Mouse (Mus musculus): ENCODE measurements around the gene Grip2.

Gene Grip2

DNA sequence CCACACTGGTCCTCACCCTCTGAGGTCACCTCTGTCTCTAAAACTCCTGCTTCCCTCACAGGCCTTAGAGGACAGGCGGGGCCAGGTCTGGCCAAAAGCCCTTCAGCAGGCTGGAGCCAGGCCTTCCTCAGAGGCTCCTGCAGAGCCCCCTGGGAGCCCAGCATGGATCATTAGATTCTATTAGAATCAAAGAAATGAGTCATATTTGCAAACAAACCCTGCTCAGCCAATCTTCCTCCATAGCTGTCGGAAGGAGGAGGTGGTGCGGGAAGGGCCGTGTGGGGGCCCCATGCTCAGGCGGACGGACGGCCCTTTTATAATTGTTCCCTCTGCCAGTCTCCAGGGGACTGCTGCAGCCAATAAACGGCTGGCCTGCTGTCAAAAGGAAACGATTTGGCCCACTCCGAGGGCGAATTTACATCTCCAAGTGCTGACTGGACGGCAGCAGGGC lies 97.3 kb downstream of the Grip2 start:
- no peak for DNase-seq (ENCODE audit: low read depth, low spot score)

DNA sequence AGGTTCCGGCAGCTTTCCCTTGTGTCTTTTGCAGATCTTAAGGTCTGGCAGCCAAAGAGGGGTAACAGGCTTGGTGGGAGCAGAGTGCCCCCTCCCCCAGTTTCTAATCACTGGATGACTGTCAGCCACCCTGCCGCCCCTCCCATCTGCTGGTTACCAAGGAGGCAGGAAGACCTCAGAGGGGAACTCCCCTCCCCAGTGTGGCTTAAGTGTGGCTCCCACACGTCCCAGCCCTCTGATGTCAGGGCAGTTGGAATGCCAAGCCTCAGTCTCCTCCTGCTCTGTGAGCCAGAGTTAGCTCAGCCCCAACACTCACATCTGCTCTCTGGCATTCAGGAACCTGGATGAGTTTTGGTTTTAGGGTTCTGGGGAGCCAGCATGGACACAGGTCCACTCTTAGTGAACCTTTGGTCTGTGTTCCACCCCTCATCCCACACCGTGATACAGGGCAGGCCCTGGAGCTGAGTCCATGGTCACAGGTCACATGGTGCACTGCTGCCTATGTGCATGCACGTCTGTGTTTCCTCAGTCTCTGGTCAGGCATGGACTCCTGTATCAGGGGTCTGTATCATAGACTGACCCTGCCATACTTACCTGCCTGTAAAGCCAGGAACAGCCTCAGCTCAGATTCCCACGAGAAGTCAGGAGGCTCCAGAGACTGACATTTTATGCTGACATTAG lies 98.0 kb downstream of the Grip2 start:
- no peak for DNase-seq (ENCODE audit: low read depth, low spot score)

DNA sequence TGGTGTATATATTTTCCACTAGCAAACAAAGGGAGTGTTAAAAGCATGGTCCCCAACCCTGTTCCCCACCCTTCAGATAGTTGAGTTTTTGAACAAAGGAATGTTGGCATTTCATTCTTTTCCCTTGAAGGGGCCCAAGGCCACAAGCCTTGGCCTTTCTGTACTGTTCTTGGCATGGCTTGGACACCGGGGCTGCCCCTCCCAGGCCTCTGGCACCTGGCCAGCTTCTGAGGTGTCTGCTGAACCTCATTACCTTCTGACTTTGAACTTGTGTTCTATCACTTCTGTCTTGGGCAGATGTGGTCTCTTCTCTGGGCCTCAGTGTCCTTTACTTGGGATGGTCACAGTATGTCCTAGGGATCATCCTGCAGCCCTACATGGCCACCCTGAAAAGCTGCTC lies 99.7 kb downstream of the Grip2 start:
- DNase-seq (ENCODE audit: low read depth, low spot score), result no peak

- no peak for DNase-seq (ENCODE audit: low read depth, low spot score)
Measured at GRCm38 (mm10) chr6:91721215-91721701, 105.8 kb downstream of the Grip2 start.

GRCm38 (mm10) chr6:91720588-91721214 lies 106.3 kb downstream of the Grip2 start:
- DNase-seq (ENCODE audit: low read depth, low spot score), result no peak

GRCm38 (mm10) chr6:91719865-91720533 lies 107.1 kb downstream of the Grip2 start:
- peak; percentile 40 for DNase-seq (ENCODE audit: low read depth, low spot score)

DNA sequence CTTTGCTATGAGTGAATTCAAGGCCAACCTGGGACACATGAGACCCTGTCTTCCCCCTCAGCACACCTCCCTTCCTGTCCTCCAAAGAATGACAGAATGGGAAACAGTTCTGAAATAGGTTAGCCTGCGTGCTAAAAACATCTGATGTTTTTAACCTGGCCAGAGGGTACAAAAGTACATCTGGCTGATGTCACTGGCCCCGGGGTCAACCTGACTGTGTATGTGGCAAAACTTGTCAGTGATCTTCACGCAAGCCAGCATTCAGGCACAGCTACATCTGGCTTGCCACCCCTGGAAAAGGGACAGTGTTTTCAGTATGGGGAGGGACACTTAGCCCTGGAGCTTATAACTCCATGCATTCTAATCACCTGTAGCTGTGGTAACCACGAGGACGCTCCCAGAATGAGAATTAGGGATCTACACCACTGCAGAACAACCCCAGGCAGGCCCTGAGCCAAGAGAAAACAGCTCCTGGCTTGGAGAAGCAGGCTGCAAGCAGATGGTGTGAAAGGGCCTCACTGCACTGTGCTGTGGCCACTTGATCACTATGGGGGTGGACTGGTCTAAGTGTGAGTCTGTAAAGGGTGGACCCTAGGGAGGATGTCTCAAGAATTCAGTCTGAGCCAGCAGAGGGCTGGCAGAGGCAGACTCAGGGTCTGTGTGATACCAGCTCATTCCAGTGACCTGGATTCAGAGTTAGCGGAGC lies 107.9 kb downstream of the Grip2 start:
- DNase-seq (ENCODE audit: low read depth, low spot score), result no peak

- DNase-seq (ENCODE audit: low read depth, low spot score), result no peak
Measured at GRCm38 (mm10) chr6:91718603-91719002, 108.4 kb downstream of the Grip2 start.

DNA sequence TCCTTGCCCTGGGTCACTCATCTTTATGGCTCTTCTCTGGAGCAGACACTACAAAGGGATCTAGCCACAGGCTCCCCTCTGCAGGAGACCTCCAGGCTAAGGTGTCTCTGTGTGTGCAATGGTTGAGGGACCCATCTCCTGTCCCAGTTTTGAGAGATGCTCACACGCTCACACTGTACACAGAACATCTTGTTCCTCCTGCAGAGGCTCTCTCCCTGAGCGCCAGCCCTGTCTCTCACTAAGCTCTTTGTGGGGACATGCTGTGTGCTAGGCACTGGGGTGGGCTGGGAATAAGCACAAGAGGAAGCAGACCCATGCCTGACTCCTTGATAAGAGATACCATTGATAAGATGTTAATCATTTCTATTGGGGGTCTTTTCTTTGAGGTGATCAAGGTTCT lies 109.0 kb downstream of the Grip2 start:
- no peak for DNase-seq (ENCODE audit: low read depth, low spot score)

- DNase-seq (ENCODE audit: low read depth, low spot score), result peak; percentile 51
Measured at GRCm38 (mm10) chr6:91715988-91716810, 110.9 kb downstream of the Grip2 start.

DNA sequence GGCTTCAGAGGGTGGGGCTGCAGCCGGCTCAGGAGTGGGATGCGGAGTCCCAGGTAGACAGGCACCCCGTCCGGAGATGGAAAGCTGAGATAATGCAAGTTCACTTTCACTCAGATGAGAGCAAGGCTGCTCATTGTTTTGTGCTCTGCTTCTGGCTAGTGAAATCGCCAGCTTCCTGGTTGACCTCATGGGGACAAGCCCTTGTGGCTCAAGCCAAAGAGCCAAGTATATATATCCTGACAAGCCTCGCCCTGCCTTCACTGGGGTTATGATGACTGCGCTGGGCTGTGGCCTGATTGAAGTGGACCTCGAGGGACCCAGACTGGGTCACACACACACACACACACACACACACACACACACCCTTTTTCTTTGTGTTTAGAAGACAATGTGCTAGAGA lies 112.0 kb downstream of the Grip2 start:
- no peak for DNase-seq (ENCODE audit: low read depth, low spot score)

DNA sequence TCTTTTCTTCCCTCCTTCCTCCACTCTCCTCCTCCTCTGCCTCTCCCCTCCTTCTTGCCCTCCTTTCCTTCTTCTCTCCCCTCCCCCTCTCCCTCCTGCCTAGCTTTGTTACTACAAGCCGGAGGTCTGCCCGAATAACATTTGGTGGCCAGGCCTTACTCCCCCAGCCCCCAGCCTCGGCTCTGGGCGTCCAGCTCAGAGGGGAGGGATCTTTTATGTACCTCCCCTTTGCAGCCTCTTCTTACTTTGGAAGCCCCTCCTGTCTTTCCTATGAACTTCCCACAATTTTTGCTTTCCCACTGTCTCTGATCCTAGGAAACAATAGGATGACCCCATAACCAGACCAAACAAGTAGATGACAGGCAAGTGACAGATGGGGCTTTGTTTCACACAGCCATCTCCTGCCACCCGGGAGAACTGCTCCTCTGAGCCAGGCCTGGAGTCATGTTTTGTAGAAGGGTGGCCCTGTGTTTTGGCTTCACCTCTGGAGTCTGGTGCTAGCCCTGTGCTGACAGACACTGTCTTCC lies 113.6 kb downstream of the Grip2 start:
- peak; percentile 56 for DNase-seq (ENCODE audit: low read depth, low spot score)

DNA sequence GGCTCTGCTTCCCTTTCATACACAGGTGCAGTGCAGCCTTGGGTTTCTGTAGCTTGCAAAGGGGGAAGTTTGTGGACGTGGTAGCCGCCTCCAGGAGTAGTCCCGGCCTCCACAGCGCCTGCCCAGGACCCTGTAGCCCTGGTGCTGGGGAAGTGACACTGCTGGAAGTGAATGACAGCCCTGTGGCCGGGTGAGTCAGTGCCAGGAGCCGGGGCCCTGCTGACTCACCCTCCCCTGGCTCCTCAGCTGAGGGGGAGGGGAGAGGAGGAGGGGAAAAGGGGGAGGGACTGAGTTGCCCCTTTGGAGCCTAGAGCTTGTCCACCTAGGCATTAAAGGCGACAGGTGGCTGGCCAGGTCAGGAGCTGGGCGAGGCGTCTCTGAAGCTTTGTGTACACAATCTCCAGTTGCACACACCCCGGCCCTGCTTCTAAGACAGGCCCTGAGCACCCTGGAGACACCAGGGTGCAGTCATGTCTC lies 114.2 kb downstream of the Grip2 start:
- DNase-seq (ENCODE audit: low read depth, low spot score), result peak; percentile 70

DNA sequence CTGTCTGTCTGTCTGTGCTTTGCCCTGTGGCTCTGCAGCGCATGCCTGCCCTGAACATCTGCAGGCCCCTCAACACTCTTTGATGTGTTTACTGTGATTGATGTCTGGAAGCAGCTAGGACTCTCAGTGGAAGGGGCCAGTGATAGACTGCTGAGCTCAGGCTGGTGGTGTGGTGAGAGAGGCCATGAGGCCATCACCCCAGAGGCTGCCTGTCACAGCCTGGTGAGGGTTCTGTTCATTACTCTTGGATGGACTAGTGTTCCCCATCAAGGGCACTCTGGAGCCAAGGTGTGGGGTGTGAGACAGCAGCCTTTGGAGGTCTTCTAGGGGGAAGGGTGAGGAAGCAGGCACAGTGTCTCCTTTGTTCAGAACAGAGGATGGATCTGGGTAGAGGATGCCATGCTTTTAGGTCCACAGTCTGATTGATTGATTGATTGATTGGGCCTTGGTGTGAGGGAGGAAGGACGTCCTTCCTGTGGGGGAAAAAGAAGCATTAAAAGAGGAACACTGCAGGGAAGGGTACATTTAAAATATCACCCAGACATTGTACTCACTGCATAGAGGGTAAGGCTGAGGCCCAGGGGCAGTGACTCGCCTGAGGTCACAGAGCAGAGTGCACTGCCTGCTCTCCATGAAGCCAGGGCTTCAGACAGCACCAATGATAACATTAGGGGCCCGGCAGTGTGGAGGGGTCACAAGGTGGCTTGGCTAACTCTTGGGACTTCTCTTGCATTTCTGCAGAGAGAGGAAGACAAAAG lies 114.8 kb downstream of the Grip2 start:
- DNase-seq (ENCODE audit: low read depth, low spot score), result no peak

Measured in R1 (cell line).